Mouse (Mus musculus) intestine, postnatal 0 days (tissue): ENCODE measurements around the gene Diexf. TPM values are rescaled to one million over a fixed set of nuclear protein-coding genes. Genes with fewer than 3 reads are reported as not detected.

Source experiments
- ATAC-seq: fragments of 200-750 bp; cut with Nextera tagmentation; 2 replicates; pipeline ENCODE4 v1.8.0; 2017; ENCODE audit warnings: mild to moderate bottlenecking, moderate TSS enrichment, moderate library complexity
- H3K27ac ChIP-seq: fragments of 300-500 bp; sonication (generic); 2 replicates; pipeline ENCODE4 v1.5.1; 2014; ENCODE audit warnings: mild to moderate bottlenecking, low read depth, low read length, moderate library complexity
- H3K27me3 ChIP-seq: fragments of 300-500 bp; sonication (generic); replicated peaks from 2 replicates; pipeline ENCODE4 v1.6.1; 2014; ENCODE audit warnings: low read length, mixed read lengths; ENCODE audit not compliant: control insufficient read depth, insufficient read depth
- H3K36me3 ChIP-seq: fragments of 300-500 bp; sonication (generic); 2 replicates; pipeline ENCODE4 v1.6.1; 2014; ENCODE audit warnings: mild to moderate bottlenecking, moderate library complexity; ENCODE audit not compliant: control insufficient read depth, insufficient read depth
- H3K4me1 ChIP-seq: fragments of 300-500 bp; sonication (generic); replicated peaks from 2 replicates; pipeline ENCODE4 v1.6.1; 2014; ENCODE audit warnings: antibody characterized with exemption, low read length, mixed read lengths; ENCODE audit not compliant: control insufficient read depth, insufficient read depth
- H3K4me2 ChIP-seq: fragments of 300-500 bp; sonication (generic); replicated peaks from 2 replicates; pipeline ENCODE4 v1.6.1; 2014; ENCODE audit warnings: low read depth, mild to moderate bottlenecking, moderate library complexity
- H3K4me3 ChIP-seq: fragments of 300-500 bp; sonication (generic); 2 replicates; pipeline ENCODE4 v1.5.1; 2014; ENCODE audit warnings: low read depth, low read length
- H3K9ac ChIP-seq: fragments of 300-500 bp; sonication (generic); 2 replicates; pipeline ENCODE4 v1.6.1; 2014; ENCODE audit warnings: mild to moderate bottlenecking, low read depth, low read length
- H3K9me3 ChIP-seq: fragments of 300-500 bp; sonication (generic); 2 replicates; pipeline ENCODE4 v1.6.1; 2016; ENCODE audit warnings: mixed run types; ENCODE audit not compliant: control insufficient read depth
- CTCF ChIP-seq: sonication (generic); IDR thresholded peaks from 2 replicates; pipeline ENCODE4 v1.5.1; 2016; ENCODE audit warnings: low read depth, mild to moderate bottlenecking, control low read depth, antibody characterized with exemption, moderate library complexity
- WGBS: fragments of 180-500 bp; shearing (Covaris S2); extraction: QIAGEN DNeasy Blood & Tissue Kit; methylation state at CpG from one replicate; pipeline ENCODE4 v1.1.7; 2014; 5-methylcytosine and 5-hydroxymethylcytosine counted together
- polyA plus RNA-seq: library from polyadenylated mRNA; unstranded; fragments of >200 nt; fragmentation: Nextera tagmentation; extraction: Ambion mirVana; gene quantifications from 2 replicates; pipeline ENCODE4 v1.2.1, GENCODE M21; 2015

Diexf gene
- polyA plus RNA-seq, 1 experiment from 2014 or later = 1.7 TPM

DNA sequence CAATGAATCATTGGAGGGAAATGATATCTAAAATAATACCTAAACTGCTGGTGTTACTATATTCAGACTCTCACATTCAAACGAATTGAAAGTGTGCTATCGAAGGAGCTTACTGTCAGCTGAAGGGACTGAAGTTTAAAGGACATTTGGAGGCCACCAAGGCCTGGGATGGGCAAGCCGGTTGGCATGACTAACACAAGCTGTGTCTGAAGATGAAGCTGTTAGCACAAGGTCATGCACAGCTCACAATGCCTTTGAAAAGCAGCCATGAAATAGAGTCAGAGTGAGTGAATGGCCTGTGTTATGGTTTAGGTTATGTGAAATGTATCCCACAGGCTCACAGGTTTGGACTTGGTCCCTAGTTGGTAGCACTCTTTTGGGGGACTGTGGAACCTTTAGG lies 36.5 kb downstream of the Diexf start:
- ATAC-seq = no peak
- TF ChIP-seq CTCF = no peak
- H3K9me3 ChIP-seq = no peaks in the 10 kb centered on the region
- 88% methylated on average over 3 of the region's 3 CpGs for WGBS
- no peaks in the 10 kb centered on the region for H3K4me1 ChIP-seq
- H3K27me3 ChIP-seq = no peaks in the 10 kb centered on the region
- H3K9ac ChIP-seq = no peak overlapping the region
- H3K4me3 ChIP-seq = no peak overlapping the region
- no peak overlapping the region for H3K4me2 ChIP-seq
- no peaks in the 10 kb centered on the region for H3K36me3 ChIP-seq
- H3K27ac ChIP-seq = no peak overlapping the region

DNA sequence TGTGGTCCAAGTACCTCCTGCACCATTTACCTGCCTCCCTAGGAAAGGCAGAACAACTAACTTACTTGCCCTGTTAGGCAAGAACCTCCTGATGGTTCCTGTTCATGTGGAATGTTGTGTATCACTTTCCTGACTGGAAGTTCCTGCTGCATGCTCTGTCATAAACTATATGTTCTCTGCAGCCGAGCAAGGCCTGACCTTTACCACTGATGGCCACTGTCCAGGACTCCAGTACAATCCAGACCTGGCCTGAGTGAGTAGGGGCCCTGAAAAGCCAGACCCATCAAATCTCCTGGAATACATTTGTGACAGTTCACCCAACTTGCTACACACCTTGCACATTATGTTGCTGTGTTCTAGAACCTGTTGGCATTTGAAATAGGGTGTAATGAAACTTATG lies 37.3 kb downstream of the Diexf start:
- Histone ChIP-seq H3K4me2 (no peak overlapping the region), H3K4me3 (no peak overlapping the region), H3K4me1 (no peaks in the 10 kb centered on the region), H3K27me3 (no peaks in the 10 kb centered on the region), H3K36me3 (no peaks in the 10 kb centered on the region), H3K27ac (no peak overlapping the region), H3K9ac (no peak overlapping the region), H3K9me3 (no peaks in the 10 kb centered on the region)
- 41% methylated on average over 1 of the region's 1 CpGs for whole genome bisulfite sequencing
- no peak for ATAC-seq
- TF ChIP-seq CTCF = no peak

DNA sequence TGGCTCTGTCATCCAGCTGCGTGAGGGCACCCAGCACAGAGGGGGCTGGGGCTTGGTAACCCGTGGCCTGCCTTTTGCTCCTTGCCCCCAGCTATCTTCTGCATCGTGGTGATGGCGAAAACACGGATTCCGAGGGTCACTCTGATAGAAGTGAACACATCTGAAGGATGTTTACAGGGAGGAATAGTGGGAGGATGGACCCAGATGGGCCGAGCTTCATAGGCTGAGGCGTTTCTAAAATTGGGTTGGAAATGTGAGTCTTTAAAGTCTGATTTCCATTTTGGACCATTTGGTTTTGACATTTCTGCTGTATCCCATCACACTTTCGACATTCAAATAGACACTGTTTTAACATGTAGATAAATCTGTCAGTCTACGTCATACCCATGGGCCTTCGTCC lies 39.2 kb downstream of the Diexf start:
- H3K9ac ChIP-seq = no peak overlapping the region
- no peaks in the 10 kb centered on the region for H3K4me1 ChIP-seq
- no peaks in the 10 kb centered on the region for H3K9me3 ChIP-seq
- H3K4me2 ChIP-seq = no peak overlapping the region
- TF ChIP-seq CTCF = no peak
- H3K36me3 ChIP-seq = no peaks in the 10 kb centered on the region
- 88% methylated on average over 11 of the region's 11 CpGs for WGBS
- H3K27me3 ChIP-seq = no peaks in the 10 kb centered on the region
- no peak overlapping the region for H3K4me3 ChIP-seq
- no peak overlapping the region for H3K27ac ChIP-seq
- ATAC-seq = no peak

DNA sequence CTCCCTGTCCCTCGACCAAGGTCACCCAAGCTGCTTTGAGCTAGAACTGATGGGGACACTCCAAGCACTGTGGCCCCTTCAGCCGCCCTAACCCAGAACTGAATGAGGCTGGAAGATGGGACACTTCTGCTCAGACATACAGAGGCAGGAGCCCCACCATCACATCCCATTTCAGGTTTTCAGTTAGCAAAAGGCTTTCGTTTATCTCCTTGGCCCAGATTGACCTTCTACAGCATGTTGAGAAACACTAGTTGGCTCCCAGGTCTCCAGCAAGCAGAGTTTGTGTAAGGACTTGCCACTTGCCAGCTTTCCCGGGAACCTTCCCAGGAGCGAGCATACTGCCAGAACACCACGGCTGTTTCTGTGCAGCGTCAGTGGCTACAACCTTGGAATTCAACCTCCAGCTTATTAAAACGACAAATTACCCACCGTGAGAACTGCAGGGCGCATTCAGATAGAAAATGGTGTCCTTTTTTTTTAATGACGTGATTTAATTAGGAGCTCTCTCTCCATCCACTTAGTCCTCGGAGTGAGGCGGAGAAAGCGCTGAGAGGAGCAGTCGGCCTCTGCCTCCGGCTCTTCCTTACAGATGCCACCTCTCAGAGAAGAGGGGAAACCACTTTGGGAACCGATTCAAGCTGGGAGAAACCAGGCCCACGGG lies 39.7 kb downstream of the Diexf start:
- no peak for TF ChIP-seq CTCF
- Histone ChIP-seq H3K36me3 (no peaks in the 10 kb centered on the region), H3K9ac (no peak overlapping the region), H3K4me3 (no peak overlapping the region), H3K4me1 (no peaks in the 10 kb centered on the region), H3K4me2 (no peak overlapping the region), H3K9me3 (no peaks in the 10 kb centered on the region), H3K27me3 (no peaks in the 10 kb centered on the region), H3K27ac (no peak overlapping the region)
- no peak for ATAC-seq
- 75% methylated on average over 18 of the region's 18 CpGs for WGBS

DNA sequence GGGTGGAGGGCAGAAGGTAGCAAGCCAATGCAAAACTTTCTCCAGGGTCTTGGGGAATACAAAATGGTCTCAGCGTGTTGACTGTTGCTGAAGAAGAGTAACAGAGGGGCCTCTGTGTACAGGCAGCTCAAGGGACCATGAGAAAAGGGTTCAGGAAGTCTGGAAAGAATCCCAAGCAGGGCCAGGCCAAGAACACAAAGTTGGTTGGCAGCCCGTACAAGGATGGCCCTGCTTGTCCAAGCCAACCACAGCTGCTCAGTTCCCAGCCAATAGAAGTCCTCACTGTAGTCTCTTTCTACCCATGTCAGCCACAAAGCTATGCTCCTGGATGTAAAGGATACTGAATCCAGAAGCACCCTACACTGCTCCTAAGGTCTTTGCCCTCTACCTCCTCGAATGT lies 40.4 kb downstream of the Diexf start:
- WGBS = 73% methylated on average over 3 of the region's 3 CpGs
- Histone ChIP-seq H3K4me2 (no peak overlapping the region), H3K27me3 (no peaks in the 10 kb centered on the region), H3K27ac (no peak overlapping the region), H3K9ac (no peak overlapping the region), H3K9me3 (no peaks in the 10 kb centered on the region), H3K36me3 (no peaks in the 10 kb centered on the region), H3K4me1 (no peaks in the 10 kb centered on the region), H3K4me3 (no peak overlapping the region)
- no peak for TF ChIP-seq CTCF
- ATAC-seq = no peak

DNA sequence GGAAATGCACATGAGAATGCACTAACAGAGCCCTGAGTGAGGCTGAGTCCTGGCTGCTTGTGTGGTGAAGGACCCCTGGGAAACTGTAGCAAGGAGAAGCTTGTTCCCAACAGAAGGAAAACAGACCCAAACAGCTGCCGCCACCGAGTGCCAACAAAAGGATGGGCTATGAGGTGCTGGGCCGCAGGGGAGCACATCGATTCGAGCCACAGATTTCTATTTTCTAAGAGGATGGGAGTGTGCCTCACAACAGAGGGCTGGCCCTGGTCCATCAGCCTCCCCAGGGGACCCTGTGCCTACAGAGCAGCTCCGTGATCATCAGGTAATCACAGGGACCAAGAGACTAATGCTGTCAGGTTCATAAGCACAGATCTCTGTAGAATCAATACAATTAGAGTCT lies 40.9 kb downstream of the Diexf start:
- no peak for ATAC-seq
- Histone ChIP-seq H3K36me3 (no peaks in the 10 kb centered on the region), H3K27me3 (no peaks in the 10 kb centered on the region), H3K4me3 (no peak overlapping the region), H3K9me3 (no peaks in the 10 kb centered on the region), H3K4me2 (no peak overlapping the region), H3K9ac (no peak overlapping the region), H3K27ac (no peak overlapping the region), H3K4me1 (no peaks in the 10 kb centered on the region)
- TF ChIP-seq CTCF = no peak
- 90% methylated on average over 6 of the region's 6 CpGs for WGBS
